Mouse (Mus musculus) adrenal gland, postnatal 10 days (tissue): Measurements from ENCODE around the gene Palm3. TPM values are rescaled to one million over a fixed set of nuclear protein-coding genes. Genes with fewer than 3 reads are reported as not detected.

Experiments used
- DNase-seq: peaks from one replicate; pipeline ENCODE4 v3.0.0; 2021; ENCODE audit warnings: mixed read lengths
- microRNA-seq: library from miRNA; unstranded; fragments of <30 nt; microRNA quantifications from one replicate; pipeline ENCODE4 v1.2.0, GENCODE M21; 2021
- total RNA-seq, 2 experiments: library from RNA; stranded (reverse); gene quantifications; 2 replicates each; pipeline ENCODE4 v1.2.3; 2021

The Palm3 gene
- total RNA-seq, 2 experiments from 2014 or later = 0.57 to 0.70 TPM

DNA sequence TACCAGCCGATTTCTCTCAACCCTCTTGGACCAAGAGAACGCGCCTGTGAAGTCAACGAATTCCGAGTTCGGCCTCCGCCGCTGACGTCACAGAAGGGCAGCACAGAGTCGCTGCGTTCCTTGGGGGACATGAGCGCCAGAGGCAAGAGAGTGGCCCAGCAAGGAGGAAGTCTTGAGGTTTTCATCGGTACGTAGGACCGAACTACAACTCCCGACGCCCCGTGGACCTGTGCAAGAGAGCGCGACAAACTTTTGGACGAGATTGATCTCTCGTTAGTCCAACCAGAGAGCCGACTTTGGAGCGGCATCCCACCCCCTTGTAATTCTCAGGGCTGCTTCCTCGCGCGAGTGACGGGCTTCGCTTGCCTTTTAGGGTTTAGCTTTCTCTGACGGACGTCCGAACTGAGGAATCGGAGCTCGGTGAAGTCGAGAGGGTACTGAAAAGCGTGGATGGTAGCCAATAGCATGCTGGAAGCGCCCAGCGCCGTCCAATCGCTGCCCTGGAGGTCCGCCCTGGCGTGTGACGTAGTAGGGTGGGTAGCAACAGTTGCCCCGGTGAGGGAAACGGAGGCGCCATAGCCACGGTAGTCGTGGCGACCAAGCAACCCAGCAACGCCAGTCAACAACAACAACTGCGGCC, 45.1 kb downstream of the Palm3 start, which contains the start of gene Rfx1:
TSS of gene Rfx1 (plus strand) at position 544 of the 640 bp plus-strand sequence.
- peak; percentile 99 for DNase-seq

DNA sequence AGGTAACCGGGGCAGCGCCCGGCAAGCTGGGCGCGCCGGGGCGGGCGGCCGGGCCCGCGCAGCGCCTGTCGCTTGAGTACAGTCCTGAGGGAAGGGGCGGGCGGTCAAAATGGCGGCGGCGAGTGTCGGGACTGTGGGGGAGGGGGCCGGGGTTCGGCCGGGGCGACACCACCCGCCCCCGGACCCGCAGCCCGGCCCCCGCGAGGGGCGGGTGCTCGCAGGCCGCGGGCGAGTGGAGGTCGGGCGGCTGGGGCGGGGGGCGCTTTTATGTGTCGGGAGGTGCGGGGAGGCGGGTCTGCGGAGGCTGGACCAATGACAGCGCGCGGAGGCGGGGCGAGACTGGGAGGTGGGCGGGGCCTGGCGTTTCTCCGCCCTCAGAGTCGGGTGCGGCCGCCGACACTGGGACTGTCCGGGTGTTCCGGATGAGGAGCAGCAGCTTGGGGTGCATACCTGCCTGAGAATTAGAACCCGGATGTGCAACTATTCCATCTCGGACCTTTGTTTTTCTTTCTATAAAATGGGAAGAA, 45.8 kb downstream of the Palm3 start:
- peak; percentile 99 for DNase-seq

DNA sequence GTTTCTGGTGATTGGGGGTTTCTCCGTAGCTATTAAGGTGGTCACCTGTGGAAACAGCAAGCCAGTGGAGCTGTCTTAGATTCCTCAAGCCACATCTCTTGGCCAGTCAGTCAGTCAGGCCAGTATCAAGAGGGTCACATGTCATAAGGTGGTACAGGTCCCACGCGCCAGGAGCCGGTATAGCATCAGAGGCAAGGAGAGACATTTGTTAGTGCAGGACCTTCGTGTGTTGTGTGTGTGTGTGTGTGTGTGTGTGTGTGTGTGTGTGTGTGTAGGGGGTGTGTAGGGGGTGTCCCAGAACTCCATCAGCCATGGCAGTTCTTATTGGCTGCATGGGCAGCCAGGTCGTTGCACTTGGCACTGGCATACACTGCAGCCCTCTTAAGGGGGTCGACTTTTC, 46.6 kb downstream of the Palm3 start:
- DNase-seq = no peak

DNA sequence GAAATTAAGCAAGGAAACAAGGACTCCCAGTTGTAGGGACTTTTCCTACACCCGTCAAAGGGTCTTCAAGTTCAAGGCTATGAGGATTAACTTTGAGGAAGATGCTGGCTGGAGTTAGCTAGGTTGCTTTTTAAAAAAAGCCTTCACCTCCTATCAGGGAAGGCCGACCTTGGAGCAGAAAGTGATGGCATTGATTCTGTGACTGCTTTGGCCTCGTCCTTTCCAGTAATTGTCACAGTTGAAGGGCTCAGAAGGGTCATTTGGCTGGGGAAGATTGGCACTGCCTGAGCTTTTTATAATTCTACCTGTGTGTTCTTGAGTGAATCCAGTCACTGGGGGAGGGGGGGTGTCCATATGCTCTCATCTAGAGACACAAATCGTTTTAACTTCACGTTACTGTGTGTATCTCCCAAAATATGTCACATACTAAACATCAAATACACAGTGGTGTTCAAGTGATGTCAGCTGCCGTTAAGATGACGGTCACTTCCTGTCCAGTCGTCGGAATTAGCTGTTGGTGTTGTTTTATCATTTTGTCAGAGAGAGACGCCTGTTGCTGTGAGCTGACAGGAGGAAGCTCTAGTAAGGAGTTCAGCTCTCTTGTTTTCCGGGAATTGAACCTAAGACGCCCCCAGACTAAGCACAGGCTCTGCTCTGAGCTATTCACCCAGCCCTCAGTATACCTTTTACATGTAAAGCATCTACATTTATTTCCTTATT, 47.2 kb downstream of the Palm3 start:
- DNase-seq = peak; percentile 37

DNA sequence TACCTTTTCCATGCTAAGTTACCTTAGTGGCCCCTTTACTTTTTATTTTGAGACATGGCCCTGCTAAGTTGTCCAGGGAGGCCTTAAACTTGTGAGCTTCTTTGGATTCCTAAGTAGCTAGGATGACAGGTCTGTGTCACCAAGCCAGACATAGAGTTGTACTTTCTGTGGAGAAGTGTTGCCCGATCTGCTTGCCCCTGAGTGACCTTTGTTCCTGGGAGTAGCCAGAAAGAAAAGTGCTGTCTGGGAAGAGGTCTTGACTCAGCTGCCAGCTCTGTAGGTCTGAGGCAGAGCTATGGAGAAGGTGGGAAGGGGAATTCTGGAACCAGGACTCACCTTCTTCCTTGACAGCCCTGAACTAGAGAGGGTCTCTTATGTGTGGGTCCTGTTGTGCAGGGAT, 47.9 kb downstream of the Palm3 start:
- no peak for DNase-seq

DNA sequence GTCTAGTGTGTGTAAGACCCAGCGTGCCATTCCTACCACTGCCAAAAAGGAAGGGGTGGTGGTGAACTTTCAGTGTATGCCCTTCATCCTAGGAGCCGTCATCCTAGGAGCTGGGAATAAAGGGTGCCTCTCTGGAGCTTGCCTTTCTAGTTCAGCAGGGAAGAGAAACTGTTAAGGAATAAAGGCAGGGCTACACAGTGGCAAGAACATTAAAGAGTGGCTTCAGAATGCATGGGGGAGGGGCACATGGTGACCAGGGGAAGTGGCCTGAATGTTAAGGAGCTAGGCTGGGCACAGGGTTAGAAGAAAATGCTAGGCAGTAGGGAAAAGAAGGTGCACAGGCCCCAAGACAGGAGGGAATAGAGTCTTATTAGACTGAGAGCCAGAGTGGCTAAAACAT, 48.5 kb downstream of the Palm3 start:
- DNase-seq = no peak

DNA sequence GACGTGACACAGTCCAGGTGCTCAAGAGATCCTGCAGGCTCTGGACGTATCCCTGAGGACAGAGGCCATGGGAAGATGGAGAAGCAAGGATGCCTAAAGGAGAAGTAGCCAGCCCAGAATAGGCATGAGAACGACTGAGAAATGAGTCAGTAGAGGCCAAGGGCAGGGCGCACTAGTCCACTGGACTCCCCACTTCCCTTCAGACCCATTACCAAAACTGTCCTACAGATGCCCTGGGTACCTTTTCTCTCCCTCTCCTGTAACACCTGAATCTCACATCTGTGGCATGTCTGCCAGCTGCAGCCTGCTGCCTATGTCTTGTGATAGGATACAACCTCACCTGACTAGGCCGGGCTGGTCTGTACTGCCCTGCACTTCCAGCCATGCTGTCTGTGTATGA, 49.0 kb downstream of the Palm3 start:
- no peak for DNase-seq

DNA sequence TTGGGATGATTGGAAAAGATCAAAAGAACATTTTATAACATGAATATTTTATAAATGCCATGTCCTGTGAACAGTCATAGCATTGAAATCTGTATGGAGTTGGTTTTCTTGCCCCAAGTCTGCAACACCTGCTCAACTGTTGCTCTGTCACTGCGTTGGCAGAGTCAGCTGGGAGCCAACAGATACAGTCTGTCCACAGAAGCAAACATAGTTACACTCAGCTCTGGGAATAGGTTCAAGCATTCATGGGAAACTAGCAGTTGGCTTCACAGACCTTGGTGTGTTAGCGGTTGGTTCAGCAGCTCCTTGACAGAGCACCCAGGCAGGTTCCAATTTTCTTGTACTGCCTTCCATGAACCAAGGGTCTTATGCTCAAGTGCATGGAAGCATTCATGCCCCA, 49.4 kb downstream of the Palm3 start:
- DNase-seq = no peak

DNA sequence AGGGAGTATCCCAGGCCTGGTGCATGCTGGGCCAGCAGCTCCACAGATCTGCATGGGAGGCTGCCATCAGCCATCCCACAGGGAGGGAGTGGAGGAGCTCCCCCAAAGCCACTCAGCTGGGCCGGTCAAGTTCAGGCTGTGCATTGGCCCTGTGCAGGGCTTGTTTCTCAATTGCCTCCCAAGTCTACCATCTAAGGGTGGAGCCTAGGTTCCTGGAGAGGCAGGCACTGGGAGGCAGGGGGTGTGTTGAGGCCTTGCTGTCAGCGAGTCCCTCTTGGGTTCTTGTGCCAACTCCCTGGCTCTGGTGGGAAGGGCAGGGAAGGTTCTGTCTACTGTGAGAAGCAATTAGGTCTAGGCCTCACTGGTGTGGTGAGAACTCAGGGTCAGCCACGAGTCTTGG, 50.6 kb downstream of the Palm3 start:
- DNase-seq = peak; percentile 50

DNA sequence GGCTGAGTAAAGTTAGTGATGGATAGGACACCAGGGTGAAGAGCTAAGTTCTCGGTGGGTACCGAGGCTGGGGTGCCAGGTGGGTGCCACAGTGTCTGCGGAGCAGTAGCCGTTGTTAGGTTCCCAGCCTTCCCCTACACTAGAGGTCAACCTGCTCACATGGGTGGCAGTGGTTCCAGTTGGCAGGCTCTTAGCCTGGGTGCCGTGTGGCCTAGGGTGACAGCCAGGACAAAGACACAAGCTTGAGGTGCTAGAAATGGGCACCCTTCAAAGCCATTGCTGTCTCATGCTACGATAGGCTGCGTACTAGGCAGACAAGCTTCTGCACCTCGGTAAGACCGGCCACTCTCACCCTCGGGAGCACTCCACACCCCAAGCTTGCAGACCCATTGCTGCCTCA, 51.0 kb downstream of the Palm3 start:
- peak; percentile 43 for DNase-seq

DNA sequence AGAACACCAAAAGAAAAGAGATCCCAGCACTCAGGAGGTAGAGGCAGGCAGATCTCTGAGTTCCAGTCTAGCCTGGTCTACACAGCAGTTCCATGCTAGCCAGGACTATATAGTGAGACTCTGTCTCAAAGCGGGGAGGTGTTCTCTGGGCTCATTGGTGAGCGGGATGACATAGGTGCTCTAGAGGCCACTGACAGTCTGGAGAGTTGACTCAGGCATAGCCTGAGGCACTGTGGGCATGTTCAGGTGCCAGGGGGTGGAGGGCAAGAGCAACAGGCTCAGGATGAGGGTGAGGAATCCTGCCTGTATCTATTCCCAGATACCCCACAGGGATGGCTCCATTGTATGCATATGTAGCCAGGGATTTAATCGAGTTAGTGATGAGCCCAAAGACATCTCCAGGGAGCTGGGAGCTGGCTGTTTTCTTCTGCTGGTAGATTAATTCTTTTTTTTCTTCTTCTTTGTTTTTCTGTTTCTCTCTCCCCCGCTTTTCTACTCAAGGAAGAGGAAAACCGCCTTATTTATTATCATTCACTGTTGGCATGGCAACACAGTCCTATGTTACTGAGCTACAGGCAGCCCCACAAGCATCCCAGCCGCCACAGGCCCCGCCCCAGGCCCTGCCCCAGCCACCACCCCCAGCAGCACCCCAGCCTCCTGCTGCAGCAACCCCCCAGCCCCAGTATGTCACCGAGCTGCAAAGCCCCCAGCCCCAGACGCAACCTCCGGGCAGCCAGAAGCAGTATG, 52.1 kb downstream of the Palm3 start:
- DNase-seq = no peak

DNA sequence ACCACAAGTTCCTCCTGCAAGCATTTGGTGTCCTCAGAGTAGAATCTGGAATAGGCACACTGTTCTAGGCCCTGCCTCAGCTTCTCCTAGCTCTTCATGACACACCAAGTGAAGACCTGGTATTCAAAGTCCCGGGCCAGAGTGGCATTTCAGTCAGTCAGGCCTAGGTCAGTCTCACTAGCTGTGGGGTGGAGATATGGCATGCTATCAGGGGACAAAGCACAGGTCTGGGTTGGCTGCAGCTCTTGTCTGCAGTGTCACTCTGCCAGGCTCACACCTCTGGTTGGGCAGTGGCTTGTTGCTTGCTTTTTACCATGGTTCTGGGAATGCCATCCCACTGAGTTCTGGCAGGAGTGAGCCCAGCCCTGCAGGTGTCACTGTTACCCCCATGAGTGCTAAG, 55.1 kb downstream of the Palm3 start:
- no peak for DNase-seq

DNA sequence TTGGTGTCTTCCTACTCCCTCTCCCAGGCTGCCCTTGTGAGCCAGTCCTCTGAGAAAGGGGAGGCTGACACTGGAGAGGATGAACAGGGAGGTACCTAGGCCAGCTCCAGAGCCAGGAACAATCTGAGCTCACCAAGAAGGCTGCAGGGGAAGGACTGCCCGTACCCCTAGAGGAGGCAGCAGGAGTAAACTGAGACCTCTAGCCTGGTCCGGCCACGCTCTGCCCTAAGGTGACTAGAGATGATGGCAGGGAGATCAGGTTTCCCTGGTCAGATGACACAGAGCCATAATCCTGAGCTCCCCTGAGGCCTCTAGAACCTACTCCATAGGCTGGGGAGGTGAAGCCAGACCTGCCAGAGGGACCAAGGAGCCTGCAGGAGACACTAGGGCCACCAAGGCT, 55.6 kb downstream of the Palm3 start:
- no peak for DNase-seq

DNA sequence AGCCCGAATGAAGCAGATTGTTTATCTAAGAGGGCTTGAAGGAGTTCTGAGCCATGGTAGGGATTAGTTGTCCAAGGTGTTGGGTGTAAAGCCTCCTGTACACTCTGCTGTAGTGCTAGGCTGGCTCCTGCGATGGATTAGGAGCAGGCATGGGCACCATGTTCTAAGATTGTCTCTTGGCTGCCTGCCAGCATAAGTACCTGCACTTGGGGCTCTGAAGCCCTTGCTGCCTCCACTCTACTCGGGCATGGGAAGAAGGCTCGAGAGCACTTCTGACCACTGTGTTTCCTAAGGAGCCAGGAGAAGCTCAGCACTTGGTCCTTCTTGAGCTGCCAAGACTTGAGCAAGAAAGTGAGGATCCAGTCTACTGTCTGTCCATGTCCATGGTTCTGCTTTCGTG, 57.9 kb downstream of the Palm3 start:
- no peak for DNase-seq

Small RNA genes within 50 kb of the gene (microRNA-seq; reads per million reads assigned to microRNA genes)
- gene Mir1199 (not detected), gene Mir8111 (2.8 reads per million)

Other genes with a start within 250 kb of the Palm3 start
- gene Adgrl1, start 121.4 kb upstream of the Palm3 start, total RNA-seq = 10 to 100 TPM; 48.7 to 60.4 TPM
- gene Gm10644, start 66.3 kb upstream of the Palm3 start, total RNA-seq = under 1 TPM; 0.51 to 0.88 TPM
- 10 to 100 TPM in 1 of 2 experiments, 1 to 10 TPM in 1; 9.2 to 12.1 TPM for gene Asf1b, start 66.0 kb upstream of the Palm3 start, total RNA-seq
- 100 to 1,000 TPM; 253 to 325 TPM for gene Prkaca, start 48.5 kb upstream of the Palm3 start, total RNA-seq
- gene Samd1, start 23.8 kb upstream of the Palm3 start, total RNA-seq = 10 to 100 TPM; 40.8 to 41.6 TPM
- under 1 TPM; 0.48 to 0.60 TPM for gene 1700067K01Rik, start 20.0 kb upstream of the Palm3 start, total RNA-seq
- under 1 TPM in 1 of 2 experiments, not detected in 1; 0.24 TPM for gene 2210011C24Rik, start 9.3 kb upstream of the Palm3 start, total RNA-seq
- 1 to 10 TPM; 5.3 to 6.9 TPM for gene Il27ra, start 21.1 kb downstream of the Palm3 start, total RNA-seq
- under 1 TPM in 1 of 2 experiments, not detected in 1; 0.51 TPM for gene Rln3, start 23.5 kb downstream of the Palm3 start, total RNA-seq
- gene Gm10643, start 43.7 kb downstream of the Palm3 start, total RNA-seq = 1 to 10 TPM; 2.2 to 3.1 TPM
- gene Rfx1, start 45.4 kb downstream of the Palm3 start, total RNA-seq = 10 to 100 TPM; 12.4 to 14.7 TPM
- 10 to 100 TPM; 17.7 to 20.6 TPM for gene Dcaf15, start 83.3 kb downstream of the Palm3 start, total RNA-seq
- 1 to 10 TPM in 1 of 2 experiments, under 1 TPM in 1; 1.00 to 1.8 TPM for gene Podnl1, start 104.5 kb downstream of the Palm3 start, total RNA-seq
- 10 to 100 TPM; 18.6 to 27.0 TPM for gene Cc2d1a, start 126.5 kb downstream of the Palm3 start, total RNA-seq
- gene 4930432K21Rik, start 126.6 kb downstream of the Palm3 start, total RNA-seq = under 1 TPM; 0.36 to 0.79 TPM
- 1 to 10 TPM in 1 of 2 experiments, under 1 TPM in 1; 0.96 to 2.3 TPM for gene Nanos3, start 163.7 kb downstream of the Palm3 start, total RNA-seq
- 10 to 100 TPM; 22.7 to 26.3 TPM for gene Zswim4, start 215.6 kb downstream of the Palm3 start, total RNA-seq
- 100 to 1,000 TPM; 210 to 233 TPM for gene D8Ertd738e, start 228.2 kb downstream of the Palm3 start, total RNA-seq
- gene Mri1, start 235.9 kb downstream of the Palm3 start, total RNA-seq = 10 to 100 TPM; 28.0 to 34.4 TPM
- 10 to 100 TPM; 14.2 to 16.5 TPM for gene Ccdc130, start 248.9 kb downstream of the Palm3 start, total RNA-seq